Mouse (Mus musculus) testis, adult 2 months (tissue): ENCODE measurements around the gene Fkbp6.

Experiments used
- CTCF ChIP-seq: fragments of 200-500 bp; IDR thresholded peaks from 2 replicates; pipeline ENCODE4 v1.5.1; 2012; ENCODE audit warnings: low read depth, mild to moderate bottlenecking, inconsistent platforms, low read length, moderate library complexity; ENCODE audit not compliant: control insufficient read depth, insufficient read depth, insufficient replicate concordance
- POLR2A ChIP-seq: fragments of 200-500 bp; IDR thresholded peaks from 2 replicates; pipeline ENCODE4 v1.6.1; 2012; ENCODE audit warnings: low read depth, mild to moderate bottlenecking, inconsistent platforms, low read length, moderate library complexity; ENCODE audit not compliant: control insufficient read depth

DNA sequence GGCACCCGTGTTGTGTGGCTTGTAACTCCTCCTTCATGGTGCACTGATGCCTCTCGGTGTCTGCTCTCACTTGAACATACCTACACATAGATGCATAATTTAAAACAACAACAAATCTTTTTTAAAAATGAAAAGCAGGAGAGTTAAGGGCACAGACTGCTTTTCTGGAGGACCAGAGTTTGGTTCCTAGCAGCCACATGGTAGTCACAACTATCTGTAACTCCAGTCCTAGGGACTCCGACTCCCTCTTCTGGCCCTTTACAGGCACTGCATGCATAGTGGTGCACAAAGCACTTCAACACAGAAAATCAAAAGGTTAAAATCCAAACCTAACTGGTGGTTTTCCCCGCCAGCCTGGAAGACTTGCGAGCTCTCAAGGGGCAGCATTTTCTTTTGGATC lies 23.8 kb upstream of the Fkbp6 start:
- TF ChIP-seq CTCF (no peak), POLR2A (no peak)
